Mouse (Mus musculus): ENCODE data around the gene Mettl16. TPM values are rescaled to one million over a fixed set of nuclear protein-coding genes. Genes with fewer than 3 reads are reported as not detected.

Mettl16 gene
- total RNA-seq, 2 experiments from 2014 or later: 31.4 to 32.5 TPM

DNA sequence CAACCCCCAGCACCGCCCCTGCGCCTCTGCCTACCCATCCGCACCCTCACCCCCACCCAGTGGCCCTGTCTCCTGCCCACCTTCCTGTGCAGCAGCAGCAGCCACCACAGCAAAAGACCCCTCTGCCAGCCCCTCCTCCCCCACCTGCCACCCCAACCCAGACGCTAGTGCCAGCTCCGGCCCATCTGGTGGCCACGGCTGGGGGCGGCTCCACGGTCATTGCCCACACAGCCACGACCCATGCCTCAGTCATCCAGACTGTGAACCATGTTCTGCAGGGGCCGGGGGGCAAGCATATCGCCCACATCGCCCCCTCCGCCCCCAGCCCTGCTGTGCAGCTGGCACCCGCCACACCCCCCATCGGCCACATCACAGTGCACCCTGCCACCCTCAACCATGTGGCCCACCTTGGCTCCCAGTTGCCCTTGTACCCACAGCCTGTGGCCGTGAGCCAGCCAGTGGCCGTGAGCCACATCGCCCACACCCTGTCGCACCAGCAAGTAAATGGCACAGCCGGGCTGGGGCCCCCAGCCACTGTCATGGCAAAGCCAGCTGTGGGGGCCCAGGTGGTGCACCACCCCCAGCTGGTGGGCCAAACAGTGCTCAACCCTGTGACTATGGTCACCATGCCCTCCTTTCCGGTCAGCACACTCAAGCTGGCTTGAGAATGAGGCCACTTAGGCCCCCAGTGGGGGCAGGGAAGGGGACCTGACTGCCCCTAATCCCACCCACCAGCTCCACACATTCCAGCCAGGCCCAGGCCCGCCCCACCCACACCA lies 72.2 kb downstream of the Mettl16 start:
- no peak for DNase-seq (ENCODE audit: low spot score in 2 of 2)

DNA sequence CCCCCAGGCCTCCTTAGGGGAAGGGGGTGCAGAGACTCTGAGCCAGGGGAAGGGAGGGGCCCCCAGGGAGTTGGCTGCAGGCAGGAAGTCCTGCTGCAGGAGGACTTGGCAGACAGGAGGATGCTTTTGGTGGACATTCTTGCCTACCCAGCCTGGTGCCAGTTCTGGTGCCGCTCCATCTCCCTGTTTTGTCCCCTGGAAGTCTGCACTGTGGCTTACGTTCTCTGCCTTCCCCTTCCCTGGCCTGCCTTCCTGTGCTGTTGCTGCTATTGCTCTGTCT lies 72.7 kb downstream of the Mettl16 start:
- DNase-seq (ENCODE audit: low spot score in 2 of 2): no peak

DNA sequence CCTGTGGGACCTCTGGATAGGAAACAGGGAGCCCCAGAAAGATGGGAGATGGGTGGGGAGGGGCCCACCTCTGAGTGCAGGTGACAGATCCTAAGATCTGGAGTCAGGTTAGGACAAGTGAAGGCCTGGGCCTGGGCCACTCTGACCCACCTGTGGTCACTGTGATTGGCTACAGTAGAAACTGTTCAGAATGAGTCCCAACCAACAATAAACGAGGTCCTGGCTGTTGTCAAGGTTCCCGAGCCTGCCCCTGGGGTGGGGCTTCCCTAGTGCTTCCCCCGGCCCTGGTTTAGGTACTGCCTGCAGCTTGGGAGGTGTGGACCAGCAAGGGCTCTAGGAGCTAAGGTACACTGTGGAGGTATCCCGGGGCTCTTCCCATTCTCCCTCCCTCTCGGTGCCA lies 73.1 kb downstream of the Mettl16 start:
- DNase-seq (ENCODE audit: low spot score in 2 of 2): no peak

DNA sequence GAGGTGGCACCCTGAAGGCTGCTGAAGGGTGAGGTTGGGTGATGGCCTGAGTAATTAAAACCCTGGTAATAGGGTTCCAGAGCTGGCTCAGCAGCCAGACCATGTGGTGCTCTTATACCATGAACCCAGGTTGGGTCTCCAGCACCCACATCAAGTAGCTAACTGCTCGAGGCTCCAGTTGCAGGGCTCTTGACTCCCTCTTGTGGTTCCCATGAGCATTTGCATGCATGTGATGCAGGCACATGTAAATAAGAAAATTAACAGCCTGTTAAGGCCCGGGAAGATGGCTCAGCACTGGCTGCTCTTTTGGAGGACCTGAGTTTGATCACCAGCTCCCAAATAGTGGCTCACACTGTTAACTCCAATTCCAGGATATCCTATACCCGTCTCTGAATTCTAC lies 75.2 kb downstream of the Mettl16 start:
- no peak for DNase-seq (ENCODE audit: low spot score in 2 of 2)

DNA sequence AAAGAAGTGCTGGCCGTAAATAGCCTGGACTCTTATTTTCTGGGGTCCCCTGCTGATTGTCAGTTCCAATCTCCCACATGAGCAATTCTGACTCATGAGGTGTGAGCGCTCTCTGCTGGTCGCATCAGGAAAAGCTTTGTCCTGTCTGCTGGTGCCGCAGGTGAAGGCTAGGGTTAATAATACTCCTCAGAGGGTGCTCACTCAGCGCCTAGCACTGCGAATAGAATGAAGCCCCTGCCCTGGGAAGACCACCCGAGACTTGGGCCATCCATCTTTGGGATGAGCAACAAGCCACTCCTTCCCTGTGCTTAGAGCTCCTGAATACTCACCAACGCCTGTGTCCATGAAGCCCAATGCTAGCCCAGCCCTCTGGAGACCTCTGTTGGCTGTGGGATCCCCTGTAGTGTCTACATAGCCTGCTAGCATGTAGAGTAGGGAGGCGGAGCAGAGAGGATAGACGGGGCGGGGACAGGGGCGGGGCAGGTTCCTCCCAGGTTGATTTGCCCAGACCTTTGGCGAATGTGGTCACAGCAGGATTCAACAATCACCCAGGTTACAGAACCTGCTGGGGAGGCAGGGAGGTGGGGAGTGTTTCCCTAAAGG lies 77.4 kb downstream of the Mettl16 start:
- peak; percentile 54 to 82 for DNase-seq (ENCODE audit: low spot score in 2 of 2)

DNA sequence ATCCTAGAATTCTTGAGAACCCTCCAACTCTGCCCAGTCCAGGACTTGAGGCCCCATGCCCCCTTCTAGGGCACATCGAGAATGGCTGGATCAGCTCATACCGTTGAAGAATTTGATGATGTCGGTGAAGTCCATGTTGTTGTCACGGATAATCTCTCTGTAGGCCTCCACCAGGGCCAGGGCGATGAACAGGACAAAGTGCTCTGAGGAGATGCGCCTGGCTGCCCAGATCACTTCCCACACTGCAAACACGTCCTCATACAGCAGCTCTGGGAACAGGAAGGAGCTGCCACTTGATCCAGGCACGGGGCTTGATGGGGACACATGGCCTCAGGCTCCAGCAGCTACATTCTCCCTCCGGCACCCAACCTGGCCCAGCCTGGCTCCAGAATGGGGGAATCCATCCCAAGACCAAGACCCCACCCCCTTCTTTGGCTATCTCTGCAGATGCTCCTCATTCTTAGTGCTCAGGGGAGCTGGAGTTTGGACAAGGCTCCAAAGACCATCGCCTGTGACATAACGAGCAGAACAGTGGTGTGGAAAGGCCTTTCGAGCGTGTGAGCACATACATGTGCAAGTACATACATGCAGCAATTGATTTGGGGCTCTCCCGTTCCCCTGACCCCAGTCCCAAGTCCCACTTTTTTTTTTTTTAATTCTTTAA lies 80.5 kb downstream of the Mettl16 start:
- DNase-seq (ENCODE audit: low spot score in 2 of 2): no peak

DNA sequence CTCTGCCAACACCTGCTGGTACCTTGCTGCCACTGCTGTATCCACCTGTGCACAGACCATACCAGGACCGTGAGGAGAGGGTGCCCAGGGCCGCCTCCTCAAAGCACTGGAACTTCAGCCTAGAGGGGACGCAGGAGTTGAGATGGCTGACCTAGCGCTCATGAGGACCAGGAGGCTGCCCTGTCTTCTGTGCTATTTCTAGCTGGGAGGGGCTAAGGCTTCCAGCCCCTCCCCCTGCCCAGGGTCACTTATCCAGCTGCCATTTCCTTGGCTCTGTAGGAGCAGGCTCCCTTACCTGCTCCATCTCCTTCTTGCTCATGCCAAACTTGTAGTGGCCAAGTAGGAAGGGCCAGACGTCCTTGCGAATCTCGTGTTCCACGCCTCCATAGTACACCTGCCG lies 87.1 kb downstream of the Mettl16 start:
- no peak for DNase-seq (ENCODE audit: low spot score in 2 of 2)

DNA sequence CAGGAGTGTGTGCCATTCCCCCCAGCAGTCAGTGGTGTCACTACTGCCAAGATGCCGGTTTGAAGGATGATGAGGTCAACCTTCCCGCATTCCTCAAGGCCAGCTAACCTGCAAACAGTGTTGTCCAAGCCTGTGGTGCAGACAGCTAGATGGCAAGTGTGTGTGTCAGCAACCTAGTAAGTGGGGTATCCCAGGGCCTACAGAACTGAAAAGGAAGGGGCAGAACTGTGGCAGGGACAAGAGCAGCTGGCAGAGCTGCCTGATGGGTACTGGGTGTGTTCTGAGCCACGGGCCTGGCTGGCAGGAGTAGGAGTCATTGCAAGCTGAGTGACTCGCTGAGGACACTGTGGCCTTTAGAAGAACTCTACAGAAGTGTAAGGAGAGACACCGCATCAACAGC lies 91.5 kb downstream of the Mettl16 start:
- DNase-seq (ENCODE audit: low spot score in 2 of 2): no peak

DNA sequence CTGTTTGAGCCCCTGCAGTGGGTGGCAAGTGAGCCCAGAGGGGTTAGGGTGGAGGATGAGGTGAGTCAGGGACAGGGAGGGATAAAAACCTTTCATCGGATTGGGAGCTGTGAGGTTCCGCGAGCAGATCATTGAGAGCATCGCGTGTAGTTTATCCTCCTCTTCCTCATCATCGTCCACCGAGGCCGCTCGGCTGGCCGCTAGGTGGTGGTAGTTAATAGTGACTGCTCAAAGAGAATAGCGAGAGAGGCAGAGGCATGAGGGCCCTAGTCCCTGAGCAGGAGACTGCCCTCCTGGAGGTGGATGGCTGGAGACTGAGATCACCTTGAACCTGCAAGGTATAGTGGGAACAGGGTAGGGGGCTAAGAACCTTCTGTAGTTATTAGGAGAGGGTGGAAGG lies 92.8 kb downstream of the Mettl16 start:
- no peak for DNase-seq (ENCODE audit: low spot score in 2 of 2)

DNA sequence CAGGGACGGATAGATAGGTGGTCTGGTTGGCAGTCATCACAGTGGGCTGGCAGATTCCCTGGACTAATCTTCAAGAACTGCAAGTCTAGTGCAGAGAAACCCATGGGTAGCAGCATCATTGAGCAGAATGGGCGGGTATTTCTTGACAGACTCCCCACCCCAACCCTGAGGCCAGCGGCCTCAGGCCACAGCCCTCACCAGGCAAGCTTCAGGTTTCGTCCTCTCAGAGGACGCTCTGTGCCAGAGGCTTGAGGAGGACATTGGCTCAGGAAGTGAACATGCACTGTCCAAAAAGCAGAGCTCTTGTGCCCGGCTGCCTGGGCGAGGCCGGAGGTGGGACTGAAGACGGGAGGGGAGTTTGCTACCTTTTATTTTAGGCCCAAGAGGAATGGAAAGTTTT lies 93.8 kb downstream of the Mettl16 start:
- no peak for DNase-seq (ENCODE audit: low spot score in 2 of 2)

DNA sequence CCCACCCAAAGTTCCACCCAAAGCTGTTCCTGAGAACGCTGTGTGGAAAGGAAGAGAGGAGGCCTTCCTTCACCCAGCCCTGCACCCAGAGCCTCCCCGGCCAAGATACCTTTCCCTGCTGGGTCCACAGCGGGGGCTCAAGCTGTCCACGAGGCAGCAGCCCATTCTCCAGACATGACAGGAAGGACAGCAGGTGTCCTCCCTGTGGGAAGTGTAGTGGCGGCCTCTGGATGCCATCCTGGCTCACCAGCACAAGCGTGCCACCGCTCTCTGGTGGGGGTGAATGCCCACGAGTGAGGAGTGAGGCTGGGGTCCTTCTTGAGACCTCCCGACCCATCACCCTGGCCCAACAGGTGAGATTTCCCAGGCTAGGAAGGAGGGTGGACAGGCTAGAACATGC lies 94.6 kb downstream of the Mettl16 start:
- no peak for DNase-seq (ENCODE audit: low spot score in 2 of 2)

DNA sequence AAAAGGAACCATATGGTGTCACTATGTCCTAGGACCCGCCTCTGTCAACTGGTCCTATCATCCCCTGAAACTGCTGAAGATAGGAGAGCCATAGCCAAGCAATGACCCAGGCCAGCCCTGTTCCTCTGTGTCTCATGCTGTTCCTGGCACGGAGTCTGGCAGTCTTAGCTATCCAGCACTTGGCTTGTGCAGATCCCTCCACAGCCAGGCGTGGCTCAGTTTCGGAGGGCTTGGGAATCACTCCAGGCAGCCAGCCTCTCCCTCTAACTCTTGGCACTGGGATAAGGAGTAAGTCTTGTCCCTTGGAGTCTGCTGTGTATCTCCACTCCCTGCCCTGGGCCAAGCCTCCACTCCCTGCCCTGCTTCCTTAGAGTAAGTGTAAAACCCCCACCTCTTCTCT lies 96.0 kb downstream of the Mettl16 start:
- peak in 1 of 2 experiments; percentile 51 for DNase-seq (ENCODE audit: low spot score in 2 of 2)

DNA sequence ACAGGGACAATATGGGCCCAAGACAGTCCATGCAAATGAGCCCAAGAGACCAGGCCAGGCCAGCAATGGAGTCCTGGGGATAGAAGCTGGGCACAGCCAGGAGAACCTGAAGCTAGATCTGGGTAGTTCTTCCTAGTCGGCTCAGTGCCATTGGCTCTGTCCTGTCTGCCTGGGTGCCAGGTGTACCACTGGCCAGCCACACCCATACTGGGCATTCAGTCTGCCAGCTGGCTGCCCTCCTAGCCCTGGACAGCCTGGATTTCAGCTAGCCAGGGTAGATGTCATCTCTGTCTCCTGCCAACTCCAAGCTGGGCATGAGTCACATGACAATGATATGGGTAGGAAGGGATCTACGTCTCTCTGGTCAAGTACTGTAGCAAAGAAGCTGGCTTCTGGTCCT lies 96.6 kb downstream of the Mettl16 start:
- no peak for DNase-seq (ENCODE audit: low spot score in 2 of 2)

DNA sequence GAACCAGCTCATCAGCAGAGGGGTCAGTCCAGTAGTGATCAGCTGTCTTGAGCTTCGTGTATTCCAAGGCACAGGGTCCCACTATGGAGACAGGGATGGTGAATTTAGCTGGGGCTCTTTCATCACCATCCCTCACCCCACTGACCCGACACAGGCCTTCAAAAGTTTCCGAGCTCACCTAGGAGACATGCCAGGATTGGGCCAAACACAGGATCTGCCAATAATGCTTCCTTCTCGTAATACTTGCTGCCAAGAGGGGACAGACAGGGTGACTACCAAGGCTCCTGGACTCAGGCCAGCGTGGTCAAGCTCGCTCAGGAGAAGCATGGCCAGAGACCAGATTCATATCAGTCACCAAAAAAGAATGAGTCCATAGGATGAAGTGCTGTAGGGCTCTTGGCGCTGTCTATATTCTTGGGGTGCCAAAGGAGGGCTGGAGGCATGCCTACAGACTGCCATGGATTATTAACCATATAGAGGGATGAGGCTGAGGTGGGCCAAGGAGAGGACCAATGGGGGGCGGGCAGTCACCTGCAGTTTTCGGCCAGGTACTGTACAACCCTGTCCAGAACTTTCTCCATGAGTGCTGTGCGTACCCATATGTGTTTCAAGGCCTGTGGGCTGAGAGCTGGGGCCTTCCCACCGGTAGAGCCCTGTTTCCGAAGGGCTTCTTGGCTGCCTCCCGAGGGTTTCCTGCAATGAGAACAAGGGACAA lies 97.6 kb downstream of the Mettl16 start:
- no peak for DNase-seq (ENCODE audit: low spot score in 2 of 2)

DNA sequence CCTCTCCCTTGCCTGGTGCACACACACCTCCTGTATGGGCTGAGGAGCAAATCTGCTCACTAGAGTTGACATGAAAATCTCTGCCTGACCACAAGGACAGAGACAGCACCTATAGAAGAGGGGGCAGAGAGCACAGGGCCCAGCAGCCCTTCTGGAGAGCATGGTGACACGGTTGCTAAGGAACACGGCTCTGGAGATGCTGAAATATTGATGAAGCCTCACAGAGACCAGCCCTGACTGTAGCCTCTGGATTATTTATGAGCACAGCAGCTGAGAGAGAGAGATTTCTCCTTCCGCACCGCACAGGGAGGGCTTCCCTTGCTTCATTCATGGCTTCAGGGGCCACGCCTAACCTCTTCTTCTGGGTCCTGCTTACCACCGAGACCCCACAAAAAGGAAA lies 99.0 kb downstream of the Mettl16 start:
- DNase-seq (ENCODE audit: low spot score in 2 of 2): no peak

DNA sequence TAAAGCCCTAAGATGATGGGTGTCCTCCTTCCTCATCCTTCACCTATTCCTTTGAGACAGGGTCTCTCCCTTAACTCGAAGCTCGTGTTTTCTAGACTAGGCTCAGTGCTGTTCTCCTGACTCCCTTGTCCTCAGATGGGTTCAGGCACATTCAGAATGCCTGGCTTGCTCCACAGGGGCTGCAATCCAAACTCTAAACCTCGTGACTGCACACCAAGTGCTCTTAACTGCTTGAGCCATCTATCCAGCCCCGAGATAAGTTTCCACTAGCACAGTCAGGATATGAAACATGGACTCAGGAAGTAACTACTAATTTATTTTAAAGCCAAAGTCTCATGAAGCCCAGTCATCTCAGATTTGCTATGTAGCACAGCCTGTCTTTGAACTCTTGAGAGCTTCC lies 99.9 kb downstream of the Mettl16 start:
- no peak for DNase-seq (ENCODE audit: low spot score in 2 of 2)

DNA sequence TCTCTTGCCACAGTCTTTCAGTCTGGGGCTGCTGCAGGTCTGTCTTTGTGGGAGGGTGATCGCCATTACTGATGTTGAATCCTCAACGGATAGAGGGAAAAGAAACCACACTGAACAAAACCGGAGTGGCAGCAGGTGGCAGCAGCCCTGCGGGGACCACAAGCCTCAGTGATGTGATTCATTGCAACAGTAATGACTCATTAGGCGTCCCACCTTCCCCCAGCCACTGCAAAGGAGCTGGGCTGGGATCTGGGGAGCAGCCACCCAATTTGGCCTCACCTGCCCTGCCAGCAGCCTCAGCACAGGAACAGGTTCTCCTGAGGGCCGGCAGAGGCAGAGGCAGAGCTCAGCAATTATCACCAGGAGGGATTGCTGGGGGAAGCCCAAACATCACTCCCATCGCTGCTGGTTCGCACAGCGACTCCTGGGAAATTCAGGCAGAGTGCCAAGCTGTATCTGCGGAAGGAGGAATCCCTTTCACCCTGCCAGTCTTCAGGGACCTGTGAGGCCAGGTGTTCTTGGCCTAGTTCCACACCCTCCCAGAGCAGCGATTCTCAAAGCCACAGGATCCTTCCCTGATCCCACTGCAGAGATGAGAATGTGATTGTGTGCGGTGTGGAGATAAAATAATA lies 100.5 kb downstream of the Mettl16 start:
- DNase-seq (ENCODE audit: low spot score in 2 of 2): peak; percentile 64 to 82

DNA sequence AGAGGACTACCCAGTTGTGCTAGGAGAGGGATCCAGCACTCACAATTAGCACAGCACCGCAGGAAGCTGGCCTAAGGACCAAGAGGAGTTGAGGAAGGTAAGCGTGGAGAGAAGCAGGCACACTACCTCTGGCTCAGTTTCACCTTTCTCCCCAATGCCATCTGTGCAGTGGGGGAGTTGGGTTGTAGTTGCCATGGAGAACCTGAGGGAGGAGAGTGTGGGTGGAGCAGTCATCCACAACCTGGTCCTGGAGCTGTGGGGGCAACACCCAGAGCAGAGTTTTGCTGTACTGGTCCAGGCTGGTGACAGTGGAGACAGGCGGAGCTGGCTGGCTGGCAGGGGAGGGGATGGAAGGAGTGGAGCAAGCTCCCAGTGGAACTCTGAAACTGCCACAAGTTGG lies 104.0 kb downstream of the Mettl16 start:
- peak; percentile 64 to 82 for DNase-seq (ENCODE audit: low spot score in 2 of 2)

DNA sequence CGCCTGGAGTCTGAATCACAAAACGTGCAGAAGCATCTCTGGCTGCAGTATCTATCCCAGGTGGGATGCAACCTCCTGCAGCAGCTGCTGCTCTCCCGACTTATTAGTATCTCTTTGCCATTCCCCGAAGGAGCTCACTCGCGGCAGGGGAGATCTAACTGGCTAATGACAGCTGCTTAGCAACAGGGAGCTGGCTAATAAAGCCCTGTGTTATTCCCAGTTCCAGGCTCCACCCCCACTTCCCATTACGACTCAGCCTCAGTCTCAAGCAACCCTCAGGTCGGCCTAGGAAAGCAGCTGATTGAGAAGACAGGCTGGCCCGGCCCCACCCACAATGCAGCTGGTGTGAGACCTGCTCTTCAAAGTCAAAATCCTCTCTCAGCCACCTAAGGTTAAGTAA lies 106.2 kb downstream of the Mettl16 start:
- peak; percentile 78 to 81 for DNase-seq (ENCODE audit: low spot score in 2 of 2)

Measured in layer of hippocampus, adult 18-20 months (tissue).